Mouse (Mus musculus) lung, adult 2 months (tissue): ENCODE measurements at regions not wholly inside any gene's neighbourhood (a gene's known extent, or its start where the extent isn't known, plus 50 kb on each side); places are given as distances from the start of the nearest gene placed in this dataset.

Experiments
- CTCF ChIP-seq: fragments of 200-500 bp; IDR thresholded peaks from 2 replicates; pipeline ENCODE4 v1.5.1; 2011; ENCODE audit warnings: mild to moderate bottlenecking, low read length, control low read depth; ENCODE audit not compliant: insufficient read depth
- POLR2A ChIP-seq: fragments of 200-500 bp; IDR thresholded peaks from 2 replicates; pipeline ENCODE4 v1.6.1; 2011; ENCODE audit warnings: low read depth, mild to moderate bottlenecking, control low read depth, low read length, borderline replicate concordance; ENCODE audit errors: extremely low read depth

DNA sequence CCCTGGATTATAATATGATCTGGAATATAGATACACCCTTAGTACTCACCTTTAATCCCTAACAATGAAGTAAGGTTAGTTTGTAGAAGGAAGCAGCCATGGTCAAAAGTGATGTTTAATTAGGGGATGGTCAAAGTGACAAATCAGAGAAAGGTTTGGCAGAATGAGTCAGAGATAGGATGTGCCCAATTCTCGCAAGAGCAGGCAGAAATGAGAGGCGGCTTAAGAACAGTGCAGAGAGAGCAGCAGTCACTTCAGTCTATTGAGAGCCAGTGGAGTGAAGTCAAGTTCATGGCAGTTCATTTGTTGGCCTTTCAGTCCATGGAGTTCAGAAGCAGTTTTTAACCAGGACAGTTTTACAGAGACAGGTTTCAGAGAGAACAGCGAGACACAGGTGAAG is 175.3 kb upstream of the Cxcr4 start:
- TF ChIP-seq CTCF (no peak), POLR2A (no peak)
